Mouse (Mus musculus): ENCODE data around the gene Tcf21. TPM values are rescaled to one million over a fixed set of nuclear protein-coding genes. Genes with fewer than 3 reads are reported as not detected.

Gene Tcf21
- polyA plus RNA-seq (2014; fragmentation: Nextera tagmentation; extraction: Ambion mirVana), result 0.26 and 0.50 TPM in 2 replicates

- WGBS, result under 1% methylated on average over 20 of the region's 20 CpGs
- Histone ChIP-seq H3K4me3 (ENCODE audit: low read depth, low read length) (no peak within 1 kb of the TSS), H3K9me3 (ENCODE audit: control insufficient read depth, low read length) (no peaks in the 10 kb centered on the region), H3K4me2 (replicated peaks; ENCODE audit: low read depth, low read length) (no peak within 1 kb of the TSS), H3K27ac (ENCODE audit: low read depth, low read length) (no peak within 1 kb of the TSS), H3K36me3 (ENCODE audit: control insufficient read depth, insufficient read depth, low read length) (no peaks in the 10 kb centered on the region), H3K4me1 (replicated peaks; ENCODE audit: control insufficient read depth, insufficient read depth, low read length) (no peaks in the 10 kb centered on the region; the same call in 1 of the 2 replicates), H3K27me3 (ENCODE audit: control insufficient read depth, insufficient read depth, low read length) (peaks cover 81% of the 10 kb centered on the region), H3K9ac (ENCODE audit: low read depth, low read length) (no peak within 1 kb of the TSS)
- ATAC-seq (ENCODE audit: low FRiP score) (no peak), DNase-seq (ENCODE audit: low spot score) (peak; percentile 59)
Measured at GRCm38 (mm10) chr10:22819871-22820590, at the start of gene Tcf21. Tcf21 (minus strand) TSS chr10:22820174.

- WGBS, result 43% methylated on average over 8 of the region's 8 CpGs
- no peak overlapping the region for H3K4me3 ChIP-seq (ENCODE audit: low read depth, low read length)
- ATAC-seq (ENCODE audit: low FRiP score), result 0 out of 2 replicates have a peak, but pooled peaks have one; percentile 38
- H3K27ac ChIP-seq (ENCODE audit: low read depth, low read length), result no peak overlapping the region
- H3K9me3 ChIP-seq (ENCODE audit: control insufficient read depth, low read length), result no peaks in the 10 kb centered on the region
- no peak for DNase-seq (ENCODE audit: low spot score)
- H3K36me3 ChIP-seq (ENCODE audit: control insufficient read depth, insufficient read depth, low read length), result no peaks in the 10 kb centered on the region
- H3K4me2 ChIP-seq (replicated peaks; ENCODE audit: low read depth, low read length), result no peak overlapping the region
- no peak overlapping the region for H3K9ac ChIP-seq (ENCODE audit: low read depth, low read length)
- no peaks in the 10 kb centered on the region for H3K4me1 ChIP-seq (replicated peaks; ENCODE audit: control insufficient read depth, insufficient read depth, low read length)
- no peaks in the 10 kb centered on the region for H3K27me3 ChIP-seq (ENCODE audit: control insufficient read depth, insufficient read depth, low read length)
Measured at GRCm38 (mm10) chr10:22868386-22868918, 48.5 kb upstream of the Tcf21 start.

GRCm38 (mm10) chr10:22867210-22867609 is 47.2 kb upstream of the Tcf21 start:
- no peak for DNase-seq (ENCODE audit: low spot score)
- Histone ChIP-seq H3K4me2 (replicated peaks; ENCODE audit: low read depth, low read length) (no peak overlapping the region), H3K36me3 (ENCODE audit: control insufficient read depth, insufficient read depth, low read length) (no peaks in the 10 kb centered on the region), H3K9me3 (ENCODE audit: control insufficient read depth, low read length) (no peaks in the 10 kb centered on the region), H3K4me1 (replicated peaks; ENCODE audit: control insufficient read depth, insufficient read depth, low read length) (no peaks in the 10 kb centered on the region), H3K9ac (ENCODE audit: low read depth, low read length) (no peak overlapping the region), H3K27me3 (ENCODE audit: control insufficient read depth, insufficient read depth, low read length) (no peaks in the 10 kb centered on the region), H3K27ac (ENCODE audit: low read depth, low read length) (no peak overlapping the region), H3K4me3 (ENCODE audit: low read depth, low read length) (no peak overlapping the region)
- WGBS, result 89% methylated on average over 2 of the region's 2 CpGs
- ATAC-seq (ENCODE audit: low FRiP score), result no peak

- Histone ChIP-seq H3K9ac (ENCODE audit: low read depth, low read length) (no peak overlapping the region), H3K27me3 (ENCODE audit: control insufficient read depth, insufficient read depth, low read length) (no peaks in the 10 kb centered on the region), H3K9me3 (ENCODE audit: control insufficient read depth, low read length) (no peaks in the 10 kb centered on the region), H3K4me3 (ENCODE audit: low read depth, low read length) (no peak overlapping the region), H3K27ac (ENCODE audit: low read depth, low read length) (no peak overlapping the region), H3K4me1 (replicated peaks; ENCODE audit: control insufficient read depth, insufficient read depth, low read length) (no peaks in the 10 kb centered on the region), H3K36me3 (ENCODE audit: control insufficient read depth, insufficient read depth, low read length) (no peaks in the 10 kb centered on the region), H3K4me2 (replicated peaks; ENCODE audit: low read depth, low read length) (no peak overlapping the region)
- WGBS, result 27% methylated on average over 9 of the region's 9 CpGs
- no peak for DNase-seq (ENCODE audit: low spot score)
- ATAC-seq (ENCODE audit: low FRiP score), result no peak
Measured at GRCm38 (mm10) chr10:22858111-22858510, 38.1 kb upstream of the Tcf21 start.

GRCm38 (mm10) chr10:22854330-22854729 is 34.4 kb upstream of the Tcf21 start:
- Histone ChIP-seq H3K36me3 (ENCODE audit: control insufficient read depth, insufficient read depth, low read length) (no peaks in the 10 kb centered on the region), H3K4me1 (replicated peaks; ENCODE audit: control insufficient read depth, insufficient read depth, low read length) (no peaks in the 10 kb centered on the region), H3K4me3 (ENCODE audit: low read depth, low read length) (no peak overlapping the region), H3K27me3 (ENCODE audit: control insufficient read depth, insufficient read depth, low read length) (no peaks in the 10 kb centered on the region), H3K9ac (ENCODE audit: low read depth, low read length) (no peak overlapping the region), H3K27ac (ENCODE audit: low read depth, low read length) (no peak overlapping the region), H3K4me2 (replicated peaks; ENCODE audit: low read depth, low read length) (no peak overlapping the region), H3K9me3 (ENCODE audit: control insufficient read depth, low read length) (no peaks in the 10 kb centered on the region)
- WGBS, result 22% methylated on average over 7 of the region's 7 CpGs
- DNase-seq (ENCODE audit: low spot score) (no peak), ATAC-seq (ENCODE audit: low FRiP score) (no peak)

- ATAC-seq (ENCODE audit: low FRiP score) (no peak), DNase-seq (ENCODE audit: low spot score) (no peak)
- Histone ChIP-seq H3K36me3 (ENCODE audit: control insufficient read depth, insufficient read depth, low read length) (no peaks in the 10 kb centered on the region), H3K4me3 (ENCODE audit: low read depth, low read length) (no peak overlapping the region), H3K27ac (ENCODE audit: low read depth, low read length) (no peak overlapping the region), H3K9me3 (ENCODE audit: control insufficient read depth, low read length) (no peaks in the 10 kb centered on the region), H3K4me2 (replicated peaks; ENCODE audit: low read depth, low read length) (no peak overlapping the region), H3K4me1 (replicated peaks; ENCODE audit: control insufficient read depth, insufficient read depth, low read length) (no peaks in the 10 kb centered on the region), H3K27me3 (ENCODE audit: control insufficient read depth, insufficient read depth, low read length) (peaks cover 43% of the 10 kb centered on the region), H3K9ac (ENCODE audit: low read depth, low read length) (no peak overlapping the region)
- WGBS, result 3% methylated on average over 3 of the region's 3 CpGs
Measured at GRCm38 (mm10) chr10:22845351-22845750, 25.4 kb upstream of the Tcf21 start.

GRCm38 (mm10) chr10:22844731-22845130 is 24.8 kb upstream of the Tcf21 start:
- H3K4me2 ChIP-seq (replicated peaks; ENCODE audit: low read depth, low read length), result no peak overlapping the region
- peaks cover 45% of the 10 kb centered on the region for H3K27me3 ChIP-seq (ENCODE audit: control insufficient read depth, insufficient read depth, low read length)
- no peaks in the 10 kb centered on the region for H3K9me3 ChIP-seq (ENCODE audit: control insufficient read depth, low read length)
- no peaks in the 10 kb centered on the region for H3K4me1 ChIP-seq (replicated peaks; ENCODE audit: control insufficient read depth, insufficient read depth, low read length)
- no peak overlapping the region for H3K4me3 ChIP-seq (ENCODE audit: low read depth, low read length)
- H3K9ac ChIP-seq (ENCODE audit: low read depth, low read length), result no peak overlapping the region
- H3K27ac ChIP-seq (ENCODE audit: low read depth, low read length), result no peak overlapping the region
- no peaks in the 10 kb centered on the region for H3K36me3 ChIP-seq (ENCODE audit: control insufficient read depth, insufficient read depth, low read length)
- DNase-seq (ENCODE audit: low spot score), result peak; percentile 35
- ATAC-seq (ENCODE audit: low FRiP score), result no peak
- 11% methylated on average over 10 of the region's 10 CpGs for WGBS

GRCm38 (mm10) chr10:22843440-22844361 is 23.7 kb upstream of the Tcf21 start:
- peaks cover 52% of the 10 kb centered on the region for H3K27me3 ChIP-seq (ENCODE audit: control insufficient read depth, insufficient read depth, low read length)
- H3K4me3 ChIP-seq (ENCODE audit: low read depth, low read length), result no peak overlapping the region
- no peak overlapping the region; the same call in 1 of the 2 replicates for H3K4me2 ChIP-seq (replicated peaks; ENCODE audit: low read depth, low read length)
- H3K4me1 ChIP-seq (replicated peaks; ENCODE audit: control insufficient read depth, insufficient read depth, low read length), result no peaks in the 10 kb centered on the region
- H3K9ac ChIP-seq (ENCODE audit: low read depth, low read length), result no peak overlapping the region
- DNase-seq (ENCODE audit: low spot score), result peak; percentile 52
- H3K9me3 ChIP-seq (ENCODE audit: control insufficient read depth, low read length), result no peaks in the 10 kb centered on the region
- H3K27ac ChIP-seq (ENCODE audit: low read depth, low read length), result no peak overlapping the region
- no peak for ATAC-seq (ENCODE audit: low FRiP score)
- under 1% methylated on average over 26 of the region's 26 CpGs for WGBS
- H3K36me3 ChIP-seq (ENCODE audit: control insufficient read depth, insufficient read depth, low read length), result no peaks in the 10 kb centered on the region
